Mouse (Mus musculus): ENCODE measurements around the gene Oxgr1.

DNA sequence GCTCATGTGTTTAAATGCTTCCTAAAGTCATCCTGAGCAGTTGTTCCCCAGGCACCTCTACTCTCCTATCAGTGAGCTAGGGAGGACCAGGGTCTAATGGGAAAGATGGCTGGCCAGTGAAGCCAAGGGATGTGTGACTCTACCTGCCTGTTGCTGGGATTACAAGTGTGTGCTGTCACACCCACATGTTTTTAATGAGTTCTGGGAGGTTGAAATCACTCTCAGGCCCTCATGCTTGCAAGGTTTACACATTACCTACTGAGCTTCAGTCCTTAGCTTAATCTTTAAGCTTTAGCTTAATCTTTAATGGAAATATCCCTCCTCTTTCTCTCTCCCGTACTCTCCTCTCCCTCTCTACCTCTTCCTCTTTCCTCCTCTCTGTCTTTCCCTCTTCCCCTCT lies 55.0 kb downstream of the Oxgr1 start:
- TF ChIP-seq CTCF (IDR thresholded peaks at IDR 0.05) (no peak), EP300 (IDR thresholded peaks at IDR 0.05) (no peak)
